Mouse (Mus musculus) megakaryocyte-erythroid progenitor cell, adult 5 weeks (primary cell): ENCODE measurements around the gene Msmb. TPM values are rescaled to one million over a fixed set of nuclear protein-coding genes. Genes with fewer than 3 reads are reported as not detected.

ENCODE experiments used
- polyA plus RNA-seq: library from polyadenylated mRNA; stranded (reverse); fragments of >175 nt; gene quantifications from 2 replicates; pipeline ENCODE4 v1.2.3, GENCODE M21; 2012

Gene Msmb
- polyA plus RNA-seq = not detected in 2 replicates

GRCm38 (mm10) chr14:32141723-32142122, at the start of gene Msmb:
Msmb (plus strand) TSS chr14:32142023.

DNA sequence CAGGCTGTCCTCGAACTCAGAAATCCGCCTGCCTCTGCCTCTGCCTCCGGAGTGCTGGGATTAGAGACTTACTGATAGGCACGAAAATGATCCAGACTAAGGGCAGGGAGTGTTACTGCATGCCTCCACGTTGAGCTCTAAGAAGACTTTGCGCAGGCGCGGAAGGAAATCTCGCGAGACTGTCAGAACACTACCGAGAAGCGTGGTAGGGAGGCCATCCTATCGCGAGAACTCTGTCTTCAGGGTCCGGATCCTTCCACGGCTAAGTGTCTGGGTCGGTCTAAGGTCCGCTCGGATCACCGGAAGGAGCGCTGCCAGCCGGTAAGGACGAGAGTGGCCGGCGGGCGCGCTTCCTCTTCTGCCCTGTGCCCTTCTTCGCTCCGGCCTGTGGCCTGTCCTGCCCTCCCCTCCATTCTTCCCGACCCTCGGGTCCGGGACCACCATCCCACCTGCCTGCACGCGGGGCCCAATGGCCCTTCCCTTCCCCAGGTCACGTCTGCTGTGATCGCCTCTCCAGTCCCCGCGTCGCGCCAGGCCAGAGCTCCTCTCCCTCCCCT, 17.9 kb downstream of the Msmb start, which contains the start of gene Ncoa4:
Ncoa4 (plus strand) TSS at position 176 of the 557 bp plus-strand sequence.

GRCm38 (mm10) chr14:32201791-32202451, 60.1 kb downstream of the Msmb start, which contains the start of the genes Timm23 and Parg:
Timm23 (minus strand) TSS chr14:32201898.
Parg (plus strand) TSS chr14:32201949.

Other genes starting within 250 kb of the Msmb start
- gene Galnt15, start 113.0 kb upstream of the Msmb start, polyA plus RNA-seq = not detected in 2 replicates
- gene Oxnad1, start 56.6 kb upstream of the Msmb start, polyA plus RNA-seq = 6.8 and 8.0 TPM in 2 replicates
- 26.4 and 36.9 TPM in 2 replicates for gene Dph3, start 56.3 kb upstream of the Msmb start, polyA plus RNA-seq
- gene Ncoa4, start 17.8 kb downstream of the Msmb start, polyA plus RNA-seq = 9.5 and 10.9 TPM in 2 replicates
- gene Timm23, start 59.9 kb downstream of the Msmb start, polyA plus RNA-seq = 390 and 404 TPM in 2 replicates
- gene Parg, start 59.9 kb downstream of the Msmb start, polyA plus RNA-seq = 19.8 and 20.4 TPM in 2 replicates
- 0.15 and 0.17 TPM in 2 replicates for gene Ogdhl, start 180.0 kb downstream of the Msmb start, polyA plus RNA-seq
- gene 1700024G13Rik, start 246.4 kb downstream of the Msmb start, polyA plus RNA-seq = not detected in 2 replicates